Mouse (Mus musculus): ENCODE measurements around the gene Prpf18.
A peak's percentile ranks its signal among the peaks of the same experiment; 100 is the strongest.
"Not testable (repeated sequence)": the region's sequence is repeated elsewhere in the genome, so short reads cannot be mapped to it uniquely, and the experiment has no call there.

Prpf18 gene

GRCm38 (mm10) chr2:4651500-4652285 is at the start of gene Prpf18:
Prpf18 (minus strand) TSS chr2:4652113.
- peak; percentile 90 for DNase-seq (ENCODE audit: low spot score)

- DNase-seq (ENCODE audit: low spot score): no peak
These were observed 28.0 kb upstream of the Prpf18 start for GRCm38 (mm10) chr2:4679886-4680285.

- DNase-seq (ENCODE audit: low spot score): no peak
These were observed 19.7 kb upstream of the Prpf18 start for GRCm38 (mm10) chr2:4671636-4672035.

GRCm38 (mm10) chr2:4669701-4670100 is 17.8 kb upstream of the Prpf18 start:
- no peak for DNase-seq (ENCODE audit: low spot score)

GRCm38 (mm10) chr2:4668626-4669025 is 16.7 kb upstream of the Prpf18 start:
- DNase-seq (ENCODE audit: low spot score): no peak

- no peak for DNase-seq (ENCODE audit: low spot score)
These were observed 8.8 kb upstream of the Prpf18 start for GRCm38 (mm10) chr2:4660677-4661076.

GRCm38 (mm10) chr2:4649646-4650045 is 2.3 kb downstream of the Prpf18 start:
- DNase-seq (ENCODE audit: low spot score): no peak

GRCm38 (mm10) chr2:4648094-4648493 is 3.8 kb downstream of the Prpf18 start:
- DNase-seq (ENCODE audit: low spot score): no peak

GRCm38 (mm10) chr2:4645066-4645465 is 6.8 kb downstream of the Prpf18 start:
- no peak for DNase-seq (ENCODE audit: low spot score)

- no peak for DNase-seq (ENCODE audit: low spot score)
These were observed 13.7 kb downstream of the Prpf18 start for GRCm38 (mm10) chr2:4638189-4638588.

GRCm38 (mm10) chr2:4636656-4637055 is 15.3 kb downstream of the Prpf18 start:
- peak; percentile 47 for DNase-seq (ENCODE audit: low spot score)

- DNase-seq (ENCODE audit: low spot score): no peak
These were observed 16.1 kb downstream of the Prpf18 start for GRCm38 (mm10) chr2:4635804-4636203.

- DNase-seq (ENCODE audit: low spot score): no peak
These were observed 21.6 kb downstream of the Prpf18 start for GRCm38 (mm10) chr2:4630197-4630835.

- DNase-seq (ENCODE audit: low spot score): no peak
These were observed 22.4 kb downstream of the Prpf18 start for GRCm38 (mm10) chr2:4629470-4629869.

- no peak for DNase-seq (ENCODE audit: low spot score)
These were observed 23.0 kb downstream of the Prpf18 start for GRCm38 (mm10) chr2:4628920-4629319.

GRCm38 (mm10) chr2:4626911-4627310 is 25.0 kb downstream of the Prpf18 start:
- DNase-seq (ENCODE audit: low spot score): no peak

GRCm38 (mm10) chr2:4621471-4621985 is 30.4 kb downstream of the Prpf18 start:
- no peak for DNase-seq (ENCODE audit: low spot score)

- DNase-seq (ENCODE audit: low spot score): no peak
These were observed 31.1 kb downstream of the Prpf18 start for GRCm38 (mm10) chr2:4620640-4621401.

- DNase-seq (ENCODE audit: low spot score): no peak
These were observed 31.9 kb downstream of the Prpf18 start for GRCm38 (mm10) chr2:4619893-4620593.

- not testable (repeated sequence) for DNase-seq (ENCODE audit: low spot score)
These were observed 32.8 kb downstream of the Prpf18 start for GRCm38 (mm10) chr2:4619126-4619525.

GRCm38 (mm10) chr2:4616995-4617394 is 34.9 kb downstream of the Prpf18 start:
- no peak for DNase-seq (ENCODE audit: low spot score)

GRCm38 (mm10) chr2:4615014-4615546 is 36.8 kb downstream of the Prpf18 start:
- no peak for DNase-seq (ENCODE audit: low spot score)

Data from testis, postnatal 10 days (tissue).